Mouse (Mus musculus): ENCODE measurements around the gene Pcgf1. TPM values are rescaled to one million over a fixed set of nuclear protein-coding genes. Genes with fewer than 3 reads are reported as not detected.

Gene Pcgf1
- total and polyA plus RNA-seq, 2 experiments: 4.1 to 10.8 TPM

- no peak for DNase-seq (ENCODE audit: extremely low read depth, low read depth, low spot score)
- WGBS: 5% methylated on average over 56 of the region's 58 CpGs
- Histone ChIP-seq H3K4me1 (ENCODE audit: control insufficient read depth, insufficient read depth, low read length) (0 out of 2 replicates have a peak, but pooled peaks cover 1% of the 10 kb centered on the region), H3K36me3 (ENCODE audit: control insufficient read depth, insufficient read depth, low read length) (no peaks in the 10 kb centered on the region), H3K9ac (ENCODE audit: low read depth, low read length) (no peak overlapping the region), H3K27me3 (ENCODE audit: control insufficient read depth, insufficient read depth, low read length) (peaks cover 39% of the 10 kb centered on the region), H3K27ac (replicated peaks; ENCODE audit: insufficient read depth, low read depth, low read length) (no peak overlapping the region), H3K79me2 (ENCODE audit: control insufficient read depth, insufficient read depth, low read length) (no peaks in the 10 kb centered on the region), H3K4me3 (ENCODE audit: insufficient read depth, low read depth, low read length) (no peak overlapping the region)
- TF ChIP-seq POLR2A (IDR thresholded peaks at IDR 0.05; ENCODE audit: extremely low read depth, insufficient read depth, low read length) (no peak), CTCF (IDR thresholded peaks at IDR 0.05; ENCODE audit: low read depth, low read length) (no peak)
These were observed 7.1 kb upstream of the Pcgf1 start for GRCm38 (mm10) chr6:83070311-83071219.

DNA sequence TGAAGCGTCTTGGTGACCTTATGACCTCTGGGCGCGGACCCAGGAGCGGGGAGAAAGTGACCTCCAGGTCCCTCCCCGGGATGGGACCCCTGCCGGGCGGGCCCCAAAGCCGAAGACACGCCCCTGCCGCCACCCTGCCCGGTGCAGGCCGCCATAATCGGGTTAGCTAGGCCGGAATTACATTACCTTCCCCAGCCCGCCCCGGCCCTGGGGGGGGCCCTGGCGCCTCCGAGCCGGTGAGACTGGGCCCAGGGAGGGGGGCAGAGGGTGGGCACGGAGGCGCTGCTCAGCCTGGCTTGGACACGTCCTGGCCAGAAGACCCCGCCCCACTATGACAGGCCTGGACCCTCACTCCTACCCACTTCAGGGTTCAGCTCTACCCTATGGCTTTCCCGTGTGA lies 6.4 kb upstream of the Pcgf1 start:
- H3K27ac ChIP-seq (replicated peaks; ENCODE audit: insufficient read depth, low read depth, low read length): no peak overlapping the region
- DNase-seq (ENCODE audit: extremely low read depth, low read depth, low spot score): no peak
- H3K4me3 ChIP-seq (ENCODE audit: insufficient read depth, low read depth, low read length): no peak overlapping the region
- no peaks in the 10 kb centered on the region for H3K36me3 ChIP-seq (ENCODE audit: control insufficient read depth, insufficient read depth, low read length)
- 0 out of 2 replicates have a peak, but pooled peaks cover 1% of the 10 kb centered on the region for H3K4me1 ChIP-seq (ENCODE audit: control insufficient read depth, insufficient read depth, low read length)
- peaks cover 39% of the 10 kb centered on the region for H3K27me3 ChIP-seq (ENCODE audit: control insufficient read depth, insufficient read depth, low read length)
- TF ChIP-seq POLR2A (IDR thresholded peaks at IDR 0.05; ENCODE audit: extremely low read depth, insufficient read depth, low read length): no peak
- TF ChIP-seq CTCF (IDR thresholded peaks at IDR 0.05; ENCODE audit: low read depth, low read length): no peak
- WGBS: 3% methylated on average over 23 of the region's 24 CpGs
- no peak overlapping the region for H3K9ac ChIP-seq (ENCODE audit: low read depth, low read length)
- no peaks in the 10 kb centered on the region for H3K79me2 ChIP-seq (ENCODE audit: control insufficient read depth, insufficient read depth, low read length)

GRCm38 (mm10) chr6:83074979-83075378 lies 2.7 kb upstream of the Pcgf1 start:
- WGBS: 26% methylated on average over 2 of the region's 2 CpGs
- Histone ChIP-seq H3K4me1 (ENCODE audit: control insufficient read depth, insufficient read depth, low read length) (peaks cover 9% of the 10 kb centered on the region), H3K27ac (replicated peaks; ENCODE audit: insufficient read depth, low read depth, low read length) (no peak overlapping the region), H3K27me3 (ENCODE audit: control insufficient read depth, insufficient read depth, low read length) (peaks cover 23% of the 10 kb centered on the region), H3K9ac (ENCODE audit: low read depth, low read length) (no peak overlapping the region), H3K79me2 (ENCODE audit: control insufficient read depth, insufficient read depth, low read length) (no peaks in the 10 kb centered on the region), H3K36me3 (ENCODE audit: control insufficient read depth, insufficient read depth, low read length) (no peaks in the 10 kb centered on the region), H3K4me3 (ENCODE audit: insufficient read depth, low read depth, low read length) (no peak overlapping the region)
- peak; percentile 38 for DNase-seq (ENCODE audit: extremely low read depth, low read depth, low spot score)
- TF ChIP-seq CTCF (IDR thresholded peaks at IDR 0.05; ENCODE audit: low read depth, low read length) (no peak), POLR2A (IDR thresholded peaks at IDR 0.05; ENCODE audit: extremely low read depth, insufficient read depth, low read length) (no peak)

DNA sequence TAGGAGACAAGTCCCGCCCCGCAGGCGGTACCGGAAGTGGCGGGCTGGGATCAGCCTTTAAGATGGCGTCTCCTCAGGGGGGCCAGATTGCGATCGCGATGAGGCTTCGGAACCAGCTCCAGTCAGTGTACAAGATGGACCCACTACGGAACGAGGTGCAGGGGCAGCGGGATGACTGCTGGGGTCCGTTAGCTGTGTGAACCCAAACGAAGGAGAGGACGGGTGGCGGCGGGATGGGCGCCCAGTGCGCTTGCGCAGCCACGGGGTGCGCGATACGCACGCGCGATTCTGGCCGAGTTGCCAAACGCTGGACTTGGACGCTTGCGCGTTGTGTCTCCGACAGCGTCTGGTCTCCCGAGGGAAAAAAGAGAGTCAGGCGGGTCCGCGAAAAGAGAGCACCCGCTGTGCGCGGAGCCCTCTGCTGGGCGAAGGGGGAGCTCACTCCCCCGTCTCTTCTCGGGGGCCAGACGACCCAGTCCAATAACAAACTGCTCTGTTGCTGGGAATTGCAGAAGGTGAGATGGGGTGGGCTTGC lies 722 bp downstream of the Pcgf1 start:
- Histone ChIP-seq H3K27ac (replicated peaks; ENCODE audit: insufficient read depth, low read depth, low read length) (peak overlapping the region; percentile 69), H3K4me1 (ENCODE audit: control insufficient read depth, insufficient read depth, low read length) (peaks cover 13% of the 10 kb centered on the region), H3K4me3 (ENCODE audit: insufficient read depth, low read depth, low read length) (peak overlapping the region; percentile 75), H3K36me3 (ENCODE audit: control insufficient read depth, insufficient read depth, low read length) (peaks cover 4% of the 10 kb centered on the region; the same call in 1 of the 2 replicates), H3K9ac (ENCODE audit: low read depth, low read length) (peak overlapping the region; percentile 81), H3K79me2 (ENCODE audit: control insufficient read depth, insufficient read depth, low read length) (no peaks in the 10 kb centered on the region), H3K27me3 (ENCODE audit: control insufficient read depth, insufficient read depth, low read length) (no peaks in the 10 kb centered on the region)
- peak; percentile 62 for TF ChIP-seq CTCF (IDR thresholded peaks at IDR 0.05; ENCODE audit: low read depth, low read length)
- TF ChIP-seq POLR2A (IDR thresholded peaks at IDR 0.05; ENCODE audit: extremely low read depth, insufficient read depth, low read length): no peak
- peak; percentile 82 for DNase-seq (ENCODE audit: extremely low read depth, low read depth, low spot score)
- WGBS: under 1% methylated on average over 46 of the region's 46 CpGs

GRCm38 (mm10) chr6:83080210-83080609 lies 2.5 kb downstream of the Pcgf1 start:
- Histone ChIP-seq H3K9ac (ENCODE audit: low read depth, low read length) (no peak overlapping the region), H3K27me3 (ENCODE audit: control insufficient read depth, insufficient read depth, low read length) (no peaks in the 10 kb centered on the region), H3K79me2 (ENCODE audit: control insufficient read depth, insufficient read depth, low read length) (no peaks in the 10 kb centered on the region), H3K4me1 (ENCODE audit: control insufficient read depth, insufficient read depth, low read length) (peaks cover 13% of the 10 kb centered on the region), H3K4me3 (ENCODE audit: insufficient read depth, low read depth, low read length) (no peak overlapping the region), H3K27ac (replicated peaks; ENCODE audit: insufficient read depth, low read depth, low read length) (no peak overlapping the region; the same call in 1 of the 2 replicates), H3K36me3 (ENCODE audit: control insufficient read depth, insufficient read depth, low read length) (peaks cover 4% of the 10 kb centered on the region; the same call in 1 of the 2 replicates)
- TF ChIP-seq POLR2A (IDR thresholded peaks at IDR 0.05; ENCODE audit: extremely low read depth, insufficient read depth, low read length) (no peak), CTCF (IDR thresholded peaks at IDR 0.05; ENCODE audit: low read depth, low read length) (no peak)
- 35% methylated on average over 5 of the region's 5 CpGs for WGBS
- peak; percentile 77 for DNase-seq (ENCODE audit: extremely low read depth, low read depth, low spot score)

All from liver, adult 2 months (tissue).